19 mouse cellular contexts compared by ENCODE assay signal in genomic region chr16:33677313-33677690, GRCm38 (mm10). TPM values are rescaled to one million over a fixed set of nuclear protein-coding genes. Genes with fewer than 3 reads are reported as not detected.
DNase-seq lines count a peak whose midpoint lies in the region; ATAC-seq and TF ChIP-seq lines count a peak whose summit lies in the region.
"Had no signal": no experiment of that assay in that cellular context is flagged by ENCODE, and none has a peak within 500 bp of the region (broad histone marks: within the 10 kb centered on the region; RNA-seq: fewer than 3 reads in every experiment).

No protein-coding gene starts in this region.

- H3K79me2 ChIP-seq in heart, adult 2 months (replicated peaks; ENCODE audit: control insufficient read depth, insufficient read depth, low read length), result no peaks in the 10 kb centered on the region

- 66% methylated on average over 7 of the region's 7 CpGs for WGBS in heart, adult 2 months
- WGBS in heart, embryonic 11.5 days (ENCODE audit: insufficient replicate concordance), result 85% methylated on average over 7 of the region's 7 CpGs
- WGBS in heart, postnatal 0 days, result 75% methylated on average over 7 of the region's 7 CpGs
- WGBS in stomach, postnatal 0 days, result 87% methylated on average over 7 of the region's 7 CpGs

- H3K27ac ChIP-seq in heart, adult 2 months, result peak overlapping the region; percentile 83
- H3K27ac ChIP-seq in heart, embryonic 11.5 days (ENCODE audit: low read depth, low read length), result no peak overlapping the region
- H3K27ac ChIP-seq in heart, postnatal 0 days (ENCODE audit: low read depth), result peak overlapping the region; percentile 87
- peak overlapping the region; percentile 42 for H3K27ac ChIP-seq in testis, adult 2 months (ENCODE audit: control insufficient read depth, insufficient read depth, low read depth, low read length)
- H3K27ac ChIP-seq in stomach, postnatal 0 days (replicated peaks), result peak overlapping the region; percentile 76
- H3K27ac ChIP-seq: hindbrain, embryonic 14.5 days; intestine, embryonic 15.5 days had no signal

- intact Hi-C loops in heart, adult 2 months (cut with DNase I), result no loop called here

- H3K4me3 ChIP-seq in heart, adult 2 months, result no peak overlapping the region
- no peak overlapping the region for H3K4me3 ChIP-seq in heart, embryonic 11.5 days (ENCODE audit: low read depth, low read length)
- no peak overlapping the region for H3K4me3 ChIP-seq in heart, postnatal 0 days (ENCODE audit: low read depth, low read length)
- no peak overlapping the region for H3K4me3 ChIP-seq in testis, adult 2 months (ENCODE audit: control insufficient read depth, low read depth, low read length)
- H3K4me3 ChIP-seq in stomach, postnatal 0 days (ENCODE audit: low read depth, low read length), result no peak overlapping the region
- H3K4me3 ChIP-seq: embryonic facial prominence, embryonic 15.5 days; erythroblast, embryonic 14.5 days; hindbrain, embryonic 10.5 days; intestine, embryonic 15.5 days had no signal

- peak overlapping the region; percentile 12 for H3K9ac ChIP-seq in heart, adult 2 months (ENCODE audit: low read depth, low read length)
- H3K9ac ChIP-seq in heart, embryonic 11.5 days (ENCODE audit: low read depth, low read length), result no peak overlapping the region
- H3K9ac ChIP-seq in heart, postnatal 0 days (replicated peaks; ENCODE audit: low read depth, low read length), result no peak overlapping the region
- no peak overlapping the region for H3K9ac ChIP-seq in stomach, postnatal 0 days (ENCODE audit: low read length)
- H3K9ac ChIP-seq: embryonic facial prominence, embryonic 15.5 days; hindbrain, embryonic 14.5 days; intestine, embryonic 15.5 days had no signal

- DNase-seq in heart, adult 2 months, result no peak
- DNase-seq in heart, postnatal 0 days (ENCODE audit: low spot score), result no peak
- DNase-seq in heart, adult 8-10 months (ENCODE audit: low spot score), result no peak
- no peak for DNase-seq in testis, postnatal 14 days (ENCODE audit: low spot score)
- DNase-seq in stomach, postnatal 0 days (ENCODE audit: low spot score), result no peak
- no peak for DNase-seq in urinary bladder, adult 18-20 months (ENCODE audit: low spot score in 2 of 2)
- DNase-seq: adrenal gland, adult 8-10 months; cerebellum, adult 11 months; cerebellum, adult 8-10 months; cerebellum, postnatal 14 days; embryo, embryonic 11 days had no signal

- TF ChIP-seq CTCF in heart, adult 2 months (IDR thresholded peaks at IDR 0.05), result no peak
- TF ChIP-seq CTCF in heart, postnatal 0 days (IDR thresholded peaks at IDR 0.05; ENCODE audit: low read depth), result no peak
- no peak for TF ChIP-seq CTCF in testis, adult 2 months (IDR thresholded peaks at IDR 0.05; ENCODE audit: control insufficient read depth, insufficient read depth, insufficient replicate concordance, low read depth, low read length)
- TF ChIP-seq CTCF in stomach, postnatal 0 days (IDR thresholded peaks at IDR 0.05; ENCODE audit: low read depth), result no peak

- TF ChIP-seq EP300 in heart, adult 2 months (IDR thresholded peaks at IDR 0.05; ENCODE audit: insufficient read depth, low read depth, low read length), result no peak
- no peak for TF ChIP-seq EP300 in heart, postnatal 0 days (IDR thresholded peaks at IDR 0.05; ENCODE audit: low read depth)
- no peak for TF ChIP-seq EP300 in stomach, postnatal 0 days (optimal IDR thresholded peaks at IDR 0.05)

- peaks cover 43% of the 10 kb centered on the region for H3K4me1 ChIP-seq in heart, adult 2 months (ENCODE audit: control insufficient read depth, insufficient read depth, low read length)
- H3K4me1 ChIP-seq in heart, embryonic 11.5 days (ENCODE audit: control insufficient read depth, insufficient read depth, low read length), result peaks cover 15% of the 10 kb centered on the region
- H3K4me1 ChIP-seq in heart, postnatal 0 days (ENCODE audit: control insufficient read depth, insufficient read depth), result peaks cover 23% of the 10 kb centered on the region
- peaks cover 8% of the 10 kb centered on the region for H3K4me1 ChIP-seq in testis, adult 2 months (ENCODE audit: control insufficient read depth, insufficient read depth, low read length)
- 0 out of 2 replicates have a peak, but pooled peaks cover 4% of the 10 kb centered on the region for H3K4me1 ChIP-seq in stomach, postnatal 0 days (replicated peaks; ENCODE audit: control insufficient read depth, insufficient read depth)

- no peaks in the 10 kb centered on the region for H3K27me3 ChIP-seq in heart, adult 2 months (ENCODE audit: control insufficient read depth, insufficient read depth, low read length)
- H3K27me3 ChIP-seq in heart, embryonic 11.5 days (ENCODE audit: control insufficient read depth, insufficient read depth, low read length), result no peaks in the 10 kb centered on the region
- no peaks in the 10 kb centered on the region for H3K27me3 ChIP-seq in heart, postnatal 0 days (ENCODE audit: control insufficient read depth, insufficient read depth, low read length)
- H3K27me3 ChIP-seq in testis, adult 2 months (ENCODE audit: control insufficient read depth, insufficient read depth, low read length), result no peaks in the 10 kb centered on the region
- no peaks in the 10 kb centered on the region for H3K27me3 ChIP-seq in stomach, postnatal 0 days (ENCODE audit: control insufficient read depth, insufficient read depth, low read length)
- H3K27me3 ChIP-seq: embryonic facial prominence, embryonic 15.5 days; intestine, embryonic 15.5 days had no signal

- H3K4me2 ChIP-seq in heart, embryonic 11.5 days, result no peak overlapping the region
- no peak overlapping the region for H3K4me2 ChIP-seq in heart, postnatal 0 days (ENCODE audit: low read depth, low read length)
- H3K4me2 ChIP-seq in stomach, postnatal 0 days (replicated peaks; ENCODE audit: low read depth), result no peak overlapping the region
- H3K4me2 ChIP-seq: embryonic facial prominence, embryonic 15.5 days; hindbrain, embryonic 14.5 days; intestine, embryonic 15.5 days had no signal

- no peak for ATAC-seq in heart, embryonic 11.5 days (replicated peaks; ENCODE audit: insufficient number of reproducible peaks, low FRiP score, low TSS enrichment)
- no peak for ATAC-seq in heart, postnatal 0 days (ENCODE audit: insufficient read depth, low read depth)
- ATAC-seq in stomach, postnatal 0 days (ENCODE audit: low FRiP score, low TSS enrichment), result no peak
- ATAC-seq: forebrain, embryonic 16.5 days; intestine, embryonic 15.5 days had no signal

- TF ChIP-seq POLR2A in heart, adult 2 months (IDR thresholded peaks at IDR 0.05; ENCODE audit: insufficient read depth, low read depth, low read length), result no peak
- TF ChIP-seq POLR2A in testis, adult 2 months (IDR thresholded peaks at IDR 0.05; ENCODE audit: control insufficient read depth, low read depth, low read length), result no peak

- H3K36me3 ChIP-seq in heart, adult 2 months (ENCODE audit: control insufficient read depth, insufficient read depth, low read length), result peaks cover 14% of the 10 kb centered on the region
- no peaks in the 10 kb centered on the region for H3K36me3 ChIP-seq in heart, embryonic 11.5 days (ENCODE audit: control insufficient read depth, insufficient read depth, low read length)
- no peaks in the 10 kb centered on the region for H3K36me3 ChIP-seq in heart, postnatal 0 days (replicated peaks; ENCODE audit: control insufficient read depth, insufficient read depth, low read length)
- H3K36me3 ChIP-seq in testis, adult 2 months (ENCODE audit: control insufficient read depth, insufficient read depth, low read length), result no peaks in the 10 kb centered on the region
- no peaks in the 10 kb centered on the region for H3K36me3 ChIP-seq in stomach, postnatal 0 days (ENCODE audit: control insufficient read depth, insufficient read depth, low read length)
- H3K36me3 ChIP-seq: embryonic facial prominence, embryonic 15.5 days; hindbrain, embryonic 10.5 days; intestine, embryonic 15.5 days had no signal

- no peaks in the 10 kb centered on the region for H3K9me3 ChIP-seq in heart, embryonic 11.5 days (replicated peaks; ENCODE audit: control insufficient read depth, low read length)
- H3K9me3 ChIP-seq in heart, postnatal 0 days (replicated peaks; ENCODE audit: control insufficient read depth, low read length), result no peaks in the 10 kb centered on the region
- H3K9me3 ChIP-seq in stomach, postnatal 0 days (ENCODE audit: control insufficient read depth, low read length), result no peaks in the 10 kb centered on the region
- H3K9me3 ChIP-seq: embryonic facial prominence, embryonic 15.5 days; hindbrain, embryonic 10.5 days; intestine, embryonic 15.5 days had no signal

RNA-seq across cellular contexts. Expression of gene Heg1, which starts 6.9 kb away (rescaled TPM):
- total RNA-seq in heart, adult 2 months (2021), result 100 to 1,000 TPM; 126 to 148 TPM
- 60.6 and 123 TPM in 2 replicates for polyA plus RNA-seq in heart, adult 2 months (2012; rRNA removed)
- 31.3 and 37.2 TPM in 2 replicates for polyA plus RNA-seq in heart, embryonic 11.5 days (2014; fragmentation: Nextera tagmentation; extraction: Ambion mirVana)
- total RNA-seq in heart, postnatal 0 days (2014; rRNA removed; ENCODE audit: low replicate concordance), result 93.7 and 94.2 TPM in 2 replicates
- polyA plus RNA-seq in heart, postnatal 0 days (2015; fragmentation: Nextera tagmentation; extraction: Ambion mirVana), result 24.5 and 28.7 TPM in 2 replicates
- total RNA-seq in heart, adult 8-10 months (2022), result 100 to 1,000 TPM; 122 to 159 (median 140) TPM
- polyA plus RNA-seq in testis, adult 2 months (2012; rRNA removed), result 11.9 and 12.9 TPM in 2 replicates
- polyA plus RNA-seq in stomach, postnatal 0 days (2015; fragmentation: Nextera tagmentation; extraction: Ambion mirVana), result 8.5 and 9.1 TPM in 2 replicates
